Mouse (Mus musculus) stomach, embryonic 16.5 days (tissue): Measurements from ENCODE around the gene Jpt2. TPM values are rescaled to one million over a fixed set of nuclear protein-coding genes. Genes with fewer than 3 reads are reported as not detected.

Experiments used
- ATAC-seq: fragments of 200-750 bp; cut with Nextera tagmentation; 2 replicates; pipeline ENCODE4 v1.8.0; 2017; ENCODE audit warnings: moderate number of reproducible peaks, moderate TSS enrichment; ENCODE audit not compliant: insufficient read depth, low FRiP score
- H3K27ac ChIP-seq: fragments of 300-500 bp; sonication (generic); 2 replicates; pipeline ENCODE4 v1.5.1; 2014; ENCODE audit warnings: low read length
- H3K27me3 ChIP-seq: fragments of 300-500 bp; sonication (generic); 2 replicates; pipeline ENCODE4 v1.6.1; 2014; ENCODE audit warnings: low read length, control low read depth, mixed read lengths; ENCODE audit not compliant: control insufficient read depth, insufficient read depth
- H3K36me3 ChIP-seq: fragments of 300-500 bp; sonication (generic); 2 replicates; pipeline ENCODE4 v1.6.1; 2014; ENCODE audit warnings: low read length; ENCODE audit not compliant: control insufficient read depth, insufficient read depth
- H3K4me1 ChIP-seq: fragments of 300-500 bp; sonication (generic); 2 replicates; pipeline ENCODE4 v1.6.1; 2014; ENCODE audit warnings: low read length, control low read depth, mixed read lengths; ENCODE audit not compliant: control insufficient read depth, insufficient read depth
- H3K4me2 ChIP-seq: fragments of 300-500 bp; sonication (generic); 2 replicates; pipeline ENCODE4 v1.6.1; 2014; ENCODE audit warnings: low read depth, low read length, mixed read lengths
- H3K4me3 ChIP-seq: fragments of 300-500 bp; sonication (generic); replicated peaks from 2 replicates; pipeline ENCODE4 v1.5.1; 2014; ENCODE audit warnings: mild to moderate bottlenecking, low read length
- H3K9ac ChIP-seq: fragments of 300-500 bp; sonication (generic); 2 replicates; pipeline ENCODE4 v1.6.1; 2014; ENCODE audit warnings: low read length
- H3K9me3 ChIP-seq: fragments of 300-500 bp; sonication (generic); replicated peaks from 2 replicates; pipeline ENCODE4 v1.6.1; 2016; ENCODE audit warnings: low read length, control low read depth; ENCODE audit not compliant: control insufficient read depth
- WGBS: fragments of 180-500 bp; shearing (Covaris S2); extraction: QIAGEN DNeasy Blood & Tissue Kit; methylation state at CpG from one replicate; pipeline ENCODE4 v1.1.7; 2014; 5-methylcytosine and 5-hydroxymethylcytosine counted together
- polyA plus RNA-seq: library from polyadenylated mRNA; unstranded; fragments of >200 nt; fragmentation: Nextera tagmentation; extraction: Ambion mirVana; gene quantifications from 2 replicates; pipeline ENCODE4 v1.2.1, GENCODE M21; 2015

Jpt2 gene
- 158 and 170 TPM in 2 replicates for polyA plus RNA-seq

GRCm38 (mm10) chr17:24960135-24960851 is at the start of gene Jpt2:
Gene Jpt2 (minus strand): TSS chr17:24960689.
- Histone ChIP-seq H3K4me2 (peak within 1 kb of the TSS; percentile 73), H3K4me3 (peak within 1 kb of the TSS; percentile 79), H3K9ac (peak within 1 kb of the TSS; percentile 84), H3K27ac (peak within 1 kb of the TSS; percentile 76), H3K9me3 (no peaks in the 10 kb centered on the region), H3K36me3 (peaks cover 7% of the 10 kb centered on the region; the same call in 1 of the 2 replicates), H3K27me3 (no peaks in the 10 kb centered on the region), H3K4me1 (peaks cover 8% of the 10 kb centered on the region; the same call in 1 of the 2 replicates)
- under 1% methylated on average over 59 of the region's 59 CpGs for WGBS
- ATAC-seq, result peak; percentile 100

- Histone ChIP-seq H3K4me3 (no peak overlapping the region), H3K4me1 (no peaks in the 10 kb centered on the region), H3K27me3 (no peaks in the 10 kb centered on the region), H3K9me3 (no peaks in the 10 kb centered on the region), H3K27ac (no peak overlapping the region), H3K4me2 (no peak overlapping the region), H3K9ac (no peak overlapping the region), H3K36me3 (0 out of 2 replicates have a peak, but pooled peaks cover 13% of the 10 kb centered on the region)
- no peak for ATAC-seq
Observed at GRCm38 (mm10) chr17:25007480-25007879, 47.0 kb upstream of the Jpt2 start.

- Histone ChIP-seq H3K4me3 (no peak overlapping the region), H3K4me1 (no peaks in the 10 kb centered on the region), H3K4me2 (no peak overlapping the region), H3K27me3 (no peaks in the 10 kb centered on the region), H3K9me3 (no peaks in the 10 kb centered on the region), H3K9ac (no peak overlapping the region), H3K27ac (no peak overlapping the region), H3K36me3 (0 out of 2 replicates have a peak, but pooled peaks cover 23% of the 10 kb centered on the region)
- 95% methylated on average over 3 of the region's 3 CpGs for WGBS
- ATAC-seq, result no peak
Observed at GRCm38 (mm10) chr17:25005102-25005501, 44.6 kb upstream of the Jpt2 start.

- Histone ChIP-seq H3K4me1 (no peaks in the 10 kb centered on the region), H3K9me3 (no peaks in the 10 kb centered on the region), H3K4me2 (no peak overlapping the region), H3K27ac (no peak overlapping the region), H3K4me3 (no peak overlapping the region), H3K27me3 (no peaks in the 10 kb centered on the region), H3K36me3 (peaks cover 21% of the 10 kb centered on the region; the same call in 1 of the 2 replicates), H3K9ac (no peak overlapping the region)
- 92% methylated on average over 6 of the region's 6 CpGs for WGBS
- ATAC-seq, result no peak
Observed at GRCm38 (mm10) chr17:24994721-24995120, 34.2 kb upstream of the Jpt2 start.

- Histone ChIP-seq H3K36me3 (peaks cover 24% of the 10 kb centered on the region; the same call in 1 of the 2 replicates), H3K4me1 (no peaks in the 10 kb centered on the region), H3K4me3 (no peak overlapping the region), H3K27ac (no peak overlapping the region), H3K9me3 (no peaks in the 10 kb centered on the region), H3K27me3 (no peaks in the 10 kb centered on the region), H3K9ac (no peak overlapping the region), H3K4me2 (no peak overlapping the region)
- no peak for ATAC-seq
- WGBS, result 95% methylated on average over 6 of the region's 6 CpGs
Observed at GRCm38 (mm10) chr17:24987221-24987620, 26.7 kb upstream of the Jpt2 start.

GRCm38 (mm10) chr17:24960852-24961715 is 595 bp upstream of the Jpt2 start:
- H3K9ac ChIP-seq, result peak overlapping the region; percentile 65
- no peaks in the 10 kb centered on the region for H3K9me3 ChIP-seq
- peak overlapping the region; percentile 29; the same call in 1 of the 2 replicates for H3K27ac ChIP-seq
- H3K4me2 ChIP-seq, result peak overlapping the region; percentile 73
- peaks cover 8% of the 10 kb centered on the region; the same call in 1 of the 2 replicates for H3K4me1 ChIP-seq
- no peak for ATAC-seq
- H3K27me3 ChIP-seq, result no peaks in the 10 kb centered on the region
- peaks cover 9% of the 10 kb centered on the region; the same call in 1 of the 2 replicates for H3K36me3 ChIP-seq
- 9% methylated on average over 21 of the region's 21 CpGs for WGBS
- peak overlapping the region; percentile 79 for H3K4me3 ChIP-seq

- Histone ChIP-seq H3K36me3 (peaks cover 5% of the 10 kb centered on the region; the same call in 1 of the 2 replicates), H3K9ac (peak overlapping the region; percentile 84)
- 32% methylated on average over 8 of the region's 8 CpGs for WGBS
Observed at GRCm38 (mm10) chr17:24959371-24959770, 1.1 kb downstream of the Jpt2 start.

GRCm38 (mm10) chr17:24953291-24953690 is 7.2 kb downstream of the Jpt2 start:
- Histone ChIP-seq H3K9ac (no peak overlapping the region), H3K9me3 (no peaks in the 10 kb centered on the region), H3K4me3 (no peak overlapping the region), H3K36me3 (no peaks in the 10 kb centered on the region), H3K4me1 (no peaks in the 10 kb centered on the region; the same call in 1 of the 2 replicates), H3K27ac (no peak overlapping the region), H3K27me3 (no peaks in the 10 kb centered on the region), H3K4me2 (no peak overlapping the region)
- whole genome bisulfite sequencing, result 76% methylated on average over 2 of the region's 2 CpGs
- ATAC-seq, result no peak

More at GRCm38 (mm10) chr17:24959371-24959770, 1.1 kb downstream of the Jpt2 start:
- no peaks in the 10 kb centered on the region for H3K9me3 ChIP-seq
- peak overlapping the region; percentile 76; the same call in 1 of the 2 replicates for H3K27ac ChIP-seq
- H3K4me1 ChIP-seq, result peaks cover 8% of the 10 kb centered on the region; the same call in 1 of the 2 replicates
- H3K4me2 ChIP-seq, result peak overlapping the region; percentile 73
- H3K4me3 ChIP-seq, result peak overlapping the region; percentile 79
- no peak for ATAC-seq
- no peaks in the 10 kb centered on the region for H3K27me3 ChIP-seq
